Mouse (Mus musculus) cerebellum, postnatal 36 days (tissue): ENCODE data around the gene Zcchc24.
"Not testable (repeated sequence)": the region's sequence is repeated elsewhere in the genome, so short reads cannot be mapped to it uniquely, and the experiment has no call there.

ENCODE experiments used
- DNase-seq, 2 experiments: peaks; one replicate each; pipeline ENCODE4 v3.0.0; 2021 to 2022; ENCODE audit warnings: mixed read lengths in 2 of 2

The Zcchc24 gene

DNA sequence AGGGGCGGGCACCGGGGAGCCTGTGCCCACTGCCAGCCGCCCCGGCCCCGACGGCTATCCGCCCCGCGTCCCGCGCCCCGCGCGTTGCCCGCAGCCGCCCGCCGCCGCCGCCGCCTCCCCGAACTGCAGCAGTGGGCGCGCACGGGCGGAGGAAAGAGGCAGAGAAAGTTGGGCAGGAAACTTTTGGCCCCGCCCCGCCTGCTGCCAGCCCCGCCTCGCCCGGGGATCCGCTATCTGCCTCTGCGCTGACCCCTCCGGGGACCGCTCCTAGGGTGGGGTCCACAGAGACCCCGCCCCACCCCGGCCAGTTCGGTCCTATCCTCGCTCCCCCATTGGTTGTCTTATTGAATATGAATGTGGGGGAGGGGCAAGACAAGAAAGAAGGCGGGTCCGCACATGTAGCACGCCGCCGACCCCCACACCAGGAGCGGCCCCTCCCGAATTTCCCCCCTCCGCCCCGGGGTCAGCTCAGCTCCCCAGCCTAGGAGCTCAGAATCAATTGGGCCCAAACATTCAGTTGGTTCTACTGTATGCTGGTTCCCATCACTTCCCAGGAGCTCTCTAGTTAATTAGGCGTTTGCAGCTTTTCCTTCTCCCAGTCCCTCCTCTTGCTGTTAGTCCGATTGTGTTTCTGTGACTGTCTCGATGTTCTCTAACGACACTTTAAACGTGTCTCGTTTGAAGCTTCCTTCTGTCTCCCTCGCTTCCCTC is at the start of gene Zcchc24:
Gene Zcchc24 (minus strand): TSS at position 125 of the 711 bp plus-strand sequence.
- peak; percentile 13 to 45 for DNase-seq

DNA sequence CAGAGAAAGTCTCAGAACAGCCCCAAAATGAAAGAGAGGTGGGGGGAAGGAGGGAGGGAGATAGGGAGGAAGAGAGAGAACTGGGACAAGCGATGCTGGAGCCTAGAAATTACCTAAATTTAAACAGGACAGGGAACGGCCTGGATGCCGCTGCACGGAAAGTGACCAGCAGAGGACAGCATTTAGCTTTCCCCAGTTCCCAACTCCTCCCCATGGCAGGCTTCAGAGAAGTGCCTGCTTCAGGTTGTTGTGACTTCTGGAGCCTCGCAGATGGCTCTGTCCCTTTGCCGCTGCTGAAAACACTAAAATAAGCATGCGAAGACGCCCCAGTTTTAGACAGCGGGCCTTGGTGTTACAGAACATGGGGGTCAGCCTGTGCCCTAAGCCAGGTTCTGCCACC is 47.6 kb upstream of the Zcchc24 start:
- DNase-seq = peak; percentile 69 to 73

DNA sequence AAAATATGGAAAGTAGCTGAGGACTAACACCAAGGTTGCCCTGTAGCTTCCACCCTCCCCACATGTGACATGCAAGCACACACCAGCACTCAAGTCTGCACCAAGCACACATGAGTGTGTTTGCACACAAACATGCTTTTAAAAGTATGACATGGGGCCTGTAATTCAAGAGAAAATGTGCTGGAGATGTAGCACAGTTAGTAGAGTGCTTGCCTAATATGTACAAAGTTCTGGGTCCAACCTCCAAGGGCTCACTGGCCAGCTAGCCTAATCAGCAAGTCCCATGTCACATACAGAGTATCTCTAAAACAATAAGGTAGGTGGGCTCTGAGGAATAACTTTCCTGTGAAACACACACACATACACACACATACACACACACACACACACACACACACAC is 45.3 kb upstream of the Zcchc24 start:
- no peak for DNase-seq

DNA sequence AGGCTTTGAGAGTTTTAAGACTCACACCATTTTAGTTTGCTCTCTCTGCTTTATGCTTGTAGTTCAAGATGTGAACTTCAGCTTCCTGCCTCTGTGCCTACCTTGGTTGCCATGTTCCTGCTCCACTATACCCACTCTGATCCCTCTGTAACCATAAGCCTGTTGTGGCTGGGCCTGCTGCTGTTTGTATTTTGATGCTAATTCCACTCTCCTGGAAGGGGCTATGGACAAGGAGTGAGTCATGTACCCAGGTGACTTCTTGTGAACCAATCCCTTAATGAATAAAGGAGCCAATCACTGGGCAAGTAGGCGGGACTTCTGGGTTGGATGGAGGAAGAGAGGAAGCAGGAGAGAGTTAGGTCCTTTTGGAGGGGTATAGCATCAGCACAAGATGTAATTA is 42.2 kb upstream of the Zcchc24 start:
- not testable (repeated sequence) for DNase-seq

DNA sequence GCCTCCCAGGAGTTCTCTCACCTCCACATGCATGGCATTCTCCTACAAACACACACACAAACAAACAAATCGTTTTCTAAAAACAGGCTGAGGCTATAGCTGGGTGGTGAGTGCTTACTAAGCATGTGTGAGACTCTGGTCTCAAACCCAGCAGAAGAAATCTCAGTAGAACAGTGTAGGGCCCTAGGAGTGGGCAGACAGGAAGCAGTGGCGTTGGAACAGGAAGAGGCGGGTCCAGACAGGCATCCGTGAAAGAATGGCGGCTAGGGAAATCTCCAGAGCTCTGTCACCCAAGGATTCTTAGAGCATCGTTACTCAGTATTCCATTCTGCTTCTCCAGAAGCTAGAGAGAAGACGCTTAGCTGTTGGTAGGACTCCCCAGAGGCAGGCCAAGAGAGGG is 37.7 kb upstream of the Zcchc24 start:
- no peak for DNase-seq

DNA sequence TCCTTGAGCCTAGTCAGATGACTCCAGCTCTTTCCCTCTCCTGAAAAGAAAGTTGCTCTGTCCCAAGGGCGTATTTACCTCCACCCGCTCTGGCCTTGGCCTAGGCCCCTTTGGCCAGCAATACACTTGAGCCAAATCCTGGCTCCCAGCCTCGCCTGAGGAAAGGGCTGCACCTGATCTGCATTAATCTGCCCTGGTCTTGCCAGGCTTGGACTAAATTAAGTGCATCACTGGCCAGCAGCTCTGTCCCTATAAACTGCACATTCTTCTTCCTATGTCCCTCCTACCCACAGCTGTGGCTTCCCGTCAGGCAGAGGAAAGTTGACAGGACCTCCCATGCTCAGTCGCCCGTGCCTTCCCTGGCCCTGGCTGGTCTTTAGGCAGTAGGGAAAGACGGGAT is 37.0 kb upstream of the Zcchc24 start:
- peak in 1 of 2 experiments; percentile 12 for DNase-seq

DNA sequence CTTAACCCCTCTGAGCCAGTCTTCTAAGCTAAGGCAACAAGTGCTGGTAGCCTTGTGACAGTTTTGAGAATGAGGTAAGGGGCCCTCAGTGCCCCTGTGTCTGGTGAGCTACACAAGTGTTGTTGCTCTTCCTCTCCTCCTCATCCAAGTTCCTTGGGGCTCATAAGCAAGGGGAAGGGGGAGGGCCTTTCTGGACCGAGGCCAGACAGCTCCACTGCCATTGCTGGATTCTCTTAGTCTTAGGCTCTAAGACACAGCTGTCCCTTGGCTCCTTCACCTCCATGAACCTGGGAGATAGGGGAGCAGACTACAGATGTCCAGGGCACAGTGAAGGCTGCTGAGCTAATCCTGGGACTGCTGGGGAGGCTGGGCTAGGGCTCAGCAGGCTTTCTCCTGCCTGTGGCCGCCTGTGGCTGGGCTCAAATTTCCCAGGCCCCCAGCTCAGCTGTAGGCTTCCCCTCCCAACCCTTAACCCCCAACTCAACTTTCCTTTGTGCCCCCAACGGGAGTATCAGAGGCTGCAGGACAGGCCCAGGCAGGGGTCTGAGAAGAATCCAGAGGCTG is 34.5 kb upstream of the Zcchc24 start:
- no peak for DNase-seq

DNA sequence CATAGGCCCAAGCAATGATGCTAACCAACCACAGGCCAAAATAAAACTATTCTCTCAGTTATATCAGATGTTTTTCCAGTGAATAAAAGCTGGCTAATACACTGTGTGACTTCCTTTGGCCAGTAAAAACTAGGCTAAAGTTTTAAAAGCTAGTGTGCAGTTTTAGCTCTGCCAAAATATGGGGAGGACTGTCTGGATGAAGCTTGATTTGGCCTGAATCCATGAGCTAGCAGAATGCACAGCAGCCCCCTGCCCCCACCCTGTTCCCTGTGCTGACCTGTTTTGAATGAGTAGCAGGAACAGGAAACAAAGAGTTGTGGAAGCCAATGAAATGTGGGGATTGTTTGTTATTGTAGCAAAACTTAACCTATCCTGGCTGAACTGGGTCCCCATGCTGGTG is 33.7 kb upstream of the Zcchc24 start:
- no peak for DNase-seq

DNA sequence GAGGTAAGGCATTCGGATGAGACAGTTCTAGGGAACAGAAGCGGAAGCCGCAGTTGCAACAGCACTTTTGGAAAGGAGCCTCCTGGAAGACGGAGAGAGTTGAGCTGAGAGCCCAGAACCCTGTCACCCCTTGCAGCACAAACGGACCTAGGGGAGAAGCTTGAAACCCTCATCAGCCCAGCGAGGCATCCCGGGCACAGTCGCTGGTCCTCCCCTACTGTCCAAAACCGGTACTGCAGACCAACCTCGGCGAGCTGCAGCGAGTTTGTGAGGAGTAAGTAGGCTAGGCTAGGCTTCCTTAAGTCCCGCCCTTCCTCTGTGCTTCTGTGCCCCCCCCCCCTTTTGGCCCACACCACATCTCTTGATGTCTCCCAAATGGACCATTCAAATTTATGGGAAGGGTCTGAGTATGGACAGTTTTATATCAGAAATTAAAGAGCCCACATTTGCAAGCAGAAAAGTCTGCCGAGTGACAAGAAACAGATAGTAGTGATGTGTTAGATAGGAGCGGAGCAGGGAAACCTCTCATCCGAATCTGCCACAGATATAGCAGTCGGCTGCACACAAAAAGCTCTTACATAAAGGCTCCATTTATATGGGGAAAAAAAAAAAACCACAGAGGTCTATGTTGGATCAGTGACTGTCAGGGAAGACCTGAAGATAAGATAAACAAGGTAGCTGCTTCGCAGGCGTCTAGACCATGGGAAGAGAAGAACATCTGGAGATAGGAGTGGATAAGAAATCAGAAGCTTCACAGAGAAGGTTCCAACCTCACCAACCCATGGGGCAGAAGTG is 31.5 kb upstream of the Zcchc24 start:
- DNase-seq = peak; percentile 77 to 83

DNA sequence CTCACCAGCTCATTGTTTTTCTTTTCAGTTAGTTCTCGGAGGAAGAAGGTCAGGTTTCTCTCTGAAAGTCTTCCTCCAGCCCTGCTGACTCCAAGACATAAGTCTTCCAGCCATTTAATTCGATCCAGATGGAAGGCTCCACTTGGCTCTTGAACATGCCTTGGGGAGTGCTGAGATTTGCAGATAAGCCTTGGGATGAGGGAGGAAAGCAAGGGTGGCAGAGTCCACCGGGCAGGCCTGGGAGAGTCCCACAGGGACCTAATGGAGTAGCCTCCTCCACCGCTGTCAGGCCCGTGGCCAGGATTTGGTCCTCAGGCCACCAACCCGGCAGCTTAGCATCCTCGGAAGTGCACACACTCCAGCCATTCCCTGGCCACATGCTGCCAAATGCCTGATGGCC is 27.8 kb upstream of the Zcchc24 start:
- no peak for DNase-seq

DNA sequence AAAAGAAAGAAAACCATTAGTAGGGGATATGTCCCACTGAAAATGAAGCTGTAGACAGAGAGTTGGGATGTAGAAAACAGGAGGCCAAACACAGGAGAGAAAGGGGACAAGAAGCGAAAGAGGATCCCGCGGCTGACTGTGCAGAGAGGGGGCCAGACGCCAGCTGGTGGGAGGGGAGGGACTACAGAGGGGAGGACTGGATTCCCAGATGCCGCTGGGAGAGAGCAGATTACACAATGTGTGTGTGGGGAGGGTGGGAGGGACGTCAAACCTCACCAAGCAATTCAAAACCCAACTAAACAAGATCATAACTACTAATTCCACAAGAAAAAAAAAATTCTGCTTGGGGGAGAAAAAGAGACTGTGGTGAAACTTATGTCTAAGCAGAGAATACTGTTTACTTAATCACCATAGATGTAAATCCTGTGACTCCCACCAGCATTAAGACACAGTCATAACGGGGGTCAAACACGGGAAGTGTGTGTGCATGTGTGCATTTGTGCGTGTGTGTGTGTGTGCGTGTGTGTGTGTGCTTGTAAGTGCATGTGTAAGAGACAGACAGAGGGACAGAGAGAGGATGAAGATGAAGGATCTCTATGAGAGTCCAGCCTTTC is 26.8 kb upstream of the Zcchc24 start:
- DNase-seq = no peak

DNA sequence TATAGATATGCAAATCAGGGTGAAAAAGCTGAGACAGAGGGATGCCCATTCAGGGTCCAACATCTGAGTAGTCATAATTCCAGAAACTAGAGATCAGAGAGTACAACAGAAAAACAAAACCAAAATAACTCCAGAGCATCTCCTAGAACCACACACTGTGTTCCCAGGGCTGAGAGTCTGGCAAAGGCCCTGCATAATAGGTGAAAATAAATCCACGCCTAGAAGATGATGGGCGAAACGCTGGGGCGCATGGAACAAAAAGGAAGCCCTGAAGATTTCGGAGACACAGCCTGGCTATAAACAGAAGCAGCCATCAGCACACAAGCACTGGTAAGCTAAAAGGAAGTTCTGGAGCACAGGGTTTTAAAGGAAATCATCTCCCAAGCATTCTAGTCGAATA is 26.2 kb upstream of the Zcchc24 start:
- DNase-seq = no peak

DNA sequence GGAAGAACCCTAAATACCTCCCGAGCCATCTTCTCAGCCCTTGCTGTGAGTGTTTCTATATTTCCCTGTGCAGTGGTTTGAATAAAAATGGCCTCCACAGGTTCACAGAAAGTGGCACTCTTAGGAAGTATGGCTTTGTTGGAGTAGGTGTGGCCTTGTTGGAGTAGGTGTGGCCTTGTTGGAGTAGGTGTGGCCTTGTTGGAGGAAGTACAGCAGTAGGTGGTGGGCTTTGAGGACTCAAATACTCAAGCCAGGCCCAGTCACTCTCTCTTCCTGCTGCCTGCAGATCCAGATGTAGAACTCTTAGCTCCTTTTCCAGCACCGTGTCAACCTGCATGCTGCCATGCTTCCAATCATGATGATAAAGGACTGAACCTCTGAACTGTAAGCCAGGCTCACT is 25.5 kb upstream of the Zcchc24 start:
- no peak for DNase-seq

DNA sequence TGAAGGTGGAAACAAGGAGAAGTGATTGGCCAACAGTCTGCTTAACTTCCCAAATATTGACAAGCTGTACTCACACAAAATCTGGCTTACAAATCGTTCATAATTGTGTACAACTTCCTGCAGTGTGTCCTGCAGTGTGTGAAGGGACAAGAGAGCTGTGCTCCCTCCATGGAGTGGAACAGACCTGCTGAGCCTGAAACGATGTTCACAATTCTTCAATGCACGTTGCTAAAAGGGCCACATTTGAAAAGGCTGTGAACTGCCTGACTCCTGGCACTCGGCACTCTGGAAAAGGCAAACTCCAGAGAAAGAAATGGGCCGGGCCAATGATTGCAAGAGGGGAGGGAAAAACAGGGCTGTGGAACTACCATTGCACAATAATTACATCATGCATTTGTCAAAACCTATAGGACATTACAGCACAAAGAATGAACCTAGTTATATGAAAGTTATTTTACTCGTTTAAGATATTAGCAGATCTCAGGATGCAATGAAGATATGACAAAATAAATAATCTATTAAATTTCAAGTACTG is 22.0 kb upstream of the Zcchc24 start:
- DNase-seq = no peak

DNA sequence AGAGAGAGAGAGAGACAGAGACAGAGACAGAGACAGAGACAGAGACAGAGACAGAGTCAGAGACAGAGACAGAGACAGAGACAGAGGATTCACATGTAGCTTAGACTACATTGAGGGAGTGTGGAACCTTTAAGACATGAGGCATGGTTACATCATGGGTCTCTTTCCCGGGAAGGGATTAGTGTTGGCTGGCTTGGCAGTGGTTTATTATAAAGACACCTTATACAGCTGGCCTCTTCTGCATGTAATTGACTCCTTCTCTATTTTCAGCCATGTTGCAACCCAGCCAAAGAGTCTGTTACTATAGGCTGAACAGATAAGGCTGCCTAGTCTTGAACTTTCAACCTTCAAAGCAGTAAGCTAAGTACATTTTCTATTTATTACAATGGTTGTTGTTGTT is 21.1 kb upstream of the Zcchc24 start:
- no peak for DNase-seq

DNA sequence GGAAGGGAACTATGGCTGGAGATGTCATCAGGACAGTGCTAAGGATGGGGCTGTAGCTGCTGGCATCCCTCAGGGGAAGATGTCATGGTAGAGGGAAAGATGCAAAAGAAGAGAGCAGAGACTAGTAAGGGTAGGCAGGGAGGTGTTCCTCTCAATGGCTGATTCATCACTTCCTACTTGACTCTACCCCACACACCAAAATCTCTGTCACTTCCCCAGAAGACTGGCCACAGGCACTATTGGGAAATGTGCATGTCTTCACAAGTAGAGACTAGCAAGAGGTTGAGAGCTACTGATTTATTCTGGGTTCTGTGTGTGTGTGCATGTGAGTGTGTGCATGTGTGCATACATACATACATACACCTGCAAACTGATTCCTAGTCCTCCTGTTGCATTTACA is 20.4 kb upstream of the Zcchc24 start:
- no peak for DNase-seq

DNA sequence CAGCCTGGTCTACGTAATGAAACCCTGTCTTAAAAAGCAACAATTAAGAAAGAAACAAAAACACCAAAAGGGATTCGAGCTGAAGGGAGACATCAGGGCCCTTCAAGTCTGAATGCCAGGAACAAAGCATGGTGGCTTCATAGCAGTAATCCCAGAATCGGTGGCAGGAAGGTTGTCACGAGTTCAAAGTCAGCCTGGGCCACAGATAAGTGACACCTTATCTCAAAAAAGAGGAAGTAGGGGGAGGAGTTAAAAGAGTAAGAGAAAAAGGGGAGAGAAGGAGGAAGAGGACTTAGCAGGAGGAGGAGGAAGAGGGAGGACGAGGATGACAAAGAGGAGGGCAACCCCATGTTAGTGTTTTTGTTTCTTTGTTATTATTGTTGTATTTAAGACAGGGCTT is 19.4 kb upstream of the Zcchc24 start:
- DNase-seq = no peak

DNA sequence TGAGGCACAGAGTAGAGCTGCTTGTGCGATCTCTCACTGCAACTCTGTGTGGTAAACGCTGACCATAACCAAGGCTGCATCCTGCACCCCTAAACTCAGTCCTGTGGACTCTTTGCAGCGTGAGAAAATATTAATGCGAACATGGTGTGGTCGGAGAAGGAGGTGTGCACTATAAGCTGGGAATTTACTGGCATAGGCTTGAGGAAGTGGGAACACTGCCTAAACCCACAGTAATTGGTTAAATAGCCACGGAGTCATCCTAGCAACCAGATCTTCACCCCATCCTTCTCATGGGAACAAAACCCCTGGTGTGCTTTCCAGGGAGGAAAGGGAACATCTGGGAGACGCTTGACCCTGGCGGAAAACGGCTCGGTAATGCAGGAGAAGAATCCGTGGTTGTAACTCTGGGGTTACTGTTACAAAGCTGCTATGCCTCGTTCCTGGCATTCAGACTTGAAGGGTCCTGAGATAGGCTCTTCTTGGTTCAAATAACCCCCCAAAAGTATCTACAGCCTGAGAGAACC is 18.6 kb upstream of the Zcchc24 start:
- no peak for DNase-seq

DNA sequence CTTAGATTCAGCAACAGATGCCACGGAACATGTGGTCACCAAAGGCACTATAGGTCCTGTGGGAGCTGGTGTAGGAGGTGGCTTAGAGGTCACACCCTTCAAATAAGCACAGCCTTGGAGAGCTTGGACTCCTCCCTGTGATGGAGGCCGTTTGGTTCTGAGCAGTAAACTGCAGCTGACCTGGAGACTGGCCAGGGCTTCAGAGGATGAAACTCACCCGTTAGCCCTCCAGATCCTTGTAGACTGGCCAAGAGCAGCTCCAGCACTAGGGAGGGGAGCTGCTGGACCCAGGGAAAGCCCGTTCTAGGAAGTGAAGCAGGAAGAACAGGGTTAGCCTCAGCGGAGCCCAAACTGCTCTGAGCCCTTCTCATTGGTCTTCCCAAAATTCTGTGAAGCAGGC is 18.1 kb upstream of the Zcchc24 start:
- DNase-seq = no peak

DNA sequence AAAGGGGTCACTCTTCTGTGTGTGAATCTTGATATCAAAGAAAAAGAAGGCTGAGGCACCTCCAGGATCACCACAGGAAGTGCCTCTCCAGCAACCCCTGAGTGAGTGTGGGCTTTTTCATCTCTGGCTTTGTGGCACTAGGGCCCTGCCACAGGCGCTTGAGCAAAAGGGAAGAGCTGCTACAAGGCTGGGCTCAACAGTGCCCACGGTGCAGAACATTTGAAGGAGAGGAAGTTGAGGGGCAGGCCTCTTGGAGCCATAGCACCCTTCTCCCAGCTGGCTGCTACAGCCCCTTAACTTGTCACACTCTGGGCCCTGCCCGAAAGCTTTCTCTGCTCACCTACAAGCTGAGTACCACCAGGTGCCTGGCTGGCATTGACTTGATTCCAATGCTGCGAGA is 16.4 kb upstream of the Zcchc24 start:
- no peak for DNase-seq

DNA sequence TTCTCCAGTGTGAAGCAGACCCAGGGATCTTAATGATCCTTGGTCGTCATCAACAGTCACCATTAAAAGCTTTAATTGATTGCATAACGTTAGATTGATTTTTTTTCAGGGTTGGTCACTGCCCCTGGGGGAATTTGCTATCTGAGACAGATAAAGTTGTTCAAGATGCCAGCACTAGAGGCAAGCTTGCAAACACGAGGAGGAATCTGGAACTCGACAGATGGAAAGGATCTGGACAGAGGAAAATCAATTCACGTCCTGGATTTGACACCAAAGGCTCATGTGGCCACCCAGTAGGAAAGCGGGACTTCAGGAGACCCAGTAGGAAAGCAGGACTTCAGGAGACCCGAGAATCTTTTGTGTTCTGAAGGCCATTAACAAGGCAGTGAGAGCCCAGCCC is 14.4 kb upstream of the Zcchc24 start:
- no peak for DNase-seq

DNA sequence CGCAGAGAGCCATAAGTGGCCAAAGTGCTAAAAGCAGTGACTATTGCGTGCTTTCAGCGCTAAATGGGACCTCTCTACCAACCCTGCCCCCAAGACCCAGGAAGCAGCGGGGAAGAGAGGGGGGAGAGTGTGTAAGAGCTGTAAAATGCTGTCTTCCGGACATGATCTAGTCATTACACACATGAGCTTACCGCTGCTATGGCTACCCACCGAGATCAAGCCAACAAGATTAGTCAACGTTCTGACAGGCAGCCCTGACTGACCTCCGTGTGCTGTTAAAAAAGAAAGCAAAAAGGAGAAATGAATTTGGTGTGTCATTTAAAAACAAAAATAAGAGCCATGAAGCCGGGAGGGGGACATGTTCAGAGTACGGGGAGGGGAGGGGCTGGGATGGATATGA is 11.8 kb upstream of the Zcchc24 start:
- DNase-seq = no peak

DNA sequence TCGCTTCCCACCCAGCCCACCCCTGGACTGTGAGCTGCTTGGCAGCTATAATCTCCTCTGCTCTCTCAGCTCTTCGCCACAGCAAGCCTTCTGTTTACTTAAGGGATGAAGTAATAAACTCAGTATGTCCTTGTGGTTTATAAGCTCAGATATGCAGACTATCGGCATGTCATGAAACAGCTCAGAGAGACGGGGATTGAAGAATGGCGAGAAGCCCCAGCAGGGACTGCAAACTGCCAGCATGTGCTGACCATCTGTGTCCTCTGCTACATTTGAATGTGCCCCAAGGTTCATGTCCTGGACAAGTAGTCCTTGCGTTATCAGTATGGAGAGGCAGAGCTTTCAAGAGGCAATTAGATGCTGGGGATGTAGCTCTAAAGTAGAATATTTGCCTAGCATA is 7.5 kb upstream of the Zcchc24 start:
- no peak for DNase-seq
